9 mouse cellular contexts compared by ENCODE assay signal in genomic region chr5:113035094-113036047, GRCm38 (mm10). TPM values are rescaled to one million over a fixed set of nuclear protein-coding genes. Genes with fewer than 3 reads are reported as not detected.
A peak's percentile ranks its signal among the peaks of the same experiment; 100 is the strongest.
DNase-seq lines count a peak whose midpoint lies in the region.
"Had no signal": no experiment of that assay in that cellular context is flagged by ENCODE, and none has a peak within 500 bp of the region (broad histone marks: within the 10 kb centered on the region; RNA-seq: fewer than 3 reads in every experiment).

No protein-coding gene starts in this region.

- DNase-seq in cerebellum, postnatal 25 days: peak; percentile 36 to 55
- no peak for DNase-seq in cerebellum, adult 11-12 months
- DNase-seq in spleen, postnatal 36 days (ENCODE audit: low spot score in 2 of 2): peak; percentile 9 to 13
- DNase-seq in spleen, adult 12 weeks (ENCODE audit: low spot score): no peak
- DNase-seq in lung, postnatal 25 days (ENCODE audit: low spot score): peak; percentile 79
- no peak for DNase-seq in adrenal gland, postnatal 4 days (ENCODE audit: low spot score in 2 of 2)
- DNase-seq in spleen, postnatal 14 days (ENCODE audit: low spot score in 2 of 2): no peak
- DNase-seq in MN1 (ENCODE audit: low spot score): no peak

RNA-seq across cellular contexts. Expression of gene Grk3, which starts 19.8 kb away (rescaled TPM):
- total RNA-seq in adrenal gland, postnatal 4 days (2021): 10 to 100 TPM; 29.1 to 31.8 TPM
- total RNA-seq: CH12.LX had no signal

RNA-seq across cellular contexts. Expression of gene Crybb2, which starts 34.5 kb away (rescaled TPM):
- not detected for total RNA-seq in adrenal gland, postnatal 4 days (2021)
- total RNA-seq: CH12.LX had no signal

RNA-seq across cellular contexts. Expression of gene Crybb3, which starts 46.0 kb away (rescaled TPM):
- total RNA-seq in adrenal gland, postnatal 4 days (2021): 1 to 10 TPM; 1.1 to 1.9 TPM
- total RNA-seq: CH12.LX had no signal

Comparison
In these comparisons a context has a peak if more than half of its experiments do, and no peak if none do; other contexts are left out.
1. DNase-seq: peak in cerebellum, postnatal 25 days (2 of 2), spleen, postnatal 36 days (2 of 2) and lung, postnatal 25 days (single experiment); none in cerebellum, adult 11-12 months (single experiment), spleen, adult 12 weeks (single experiment), adrenal gland, postnatal 4 days (0 of 2), spleen, postnatal 14 days (0 of 2) and MN1 (single experiment).